Mouse (Mus musculus): Measurements from ENCODE around the gene Slc9a3r2. TPM values are rescaled to one million over a fixed set of nuclear protein-coding genes. Genes with fewer than 3 reads are reported as not detected.

Slc9a3r2 gene
- polyA plus RNA-seq (2014; fragmentation: Nextera tagmentation; extraction: Ambion mirVana), result 44.9 and 47.7 TPM in 2 replicates

DNA sequence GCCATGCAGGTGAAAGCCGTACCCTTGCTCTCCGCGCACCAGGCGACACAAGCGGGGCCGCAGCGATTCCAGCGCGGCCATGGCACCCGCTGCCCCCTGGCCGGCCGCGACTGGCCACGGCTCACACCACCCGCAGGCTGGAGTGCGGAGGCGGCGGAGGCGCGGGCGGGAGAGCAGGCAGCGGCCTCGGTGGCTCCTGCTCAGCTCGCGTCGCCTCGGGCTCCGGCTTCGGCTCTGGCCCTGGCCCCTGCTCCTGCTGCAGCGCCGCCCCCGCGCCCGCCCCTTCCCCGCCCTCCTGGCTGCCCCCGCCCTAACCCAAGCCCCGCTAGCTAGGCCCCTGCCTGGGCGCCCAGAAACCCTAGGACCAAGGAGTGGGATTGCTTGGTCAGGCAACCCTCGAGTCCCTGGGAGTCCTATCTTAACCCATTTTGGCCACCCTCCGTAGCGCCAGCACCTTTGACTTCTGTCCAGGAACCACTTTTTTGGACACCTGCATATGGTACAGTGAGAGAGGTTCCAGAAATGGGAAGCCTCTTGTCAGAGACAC lies at the start of gene Slc9a3r2:
Gene Slc9a3r2, minus strand, starts transcription at position 258 of the 547 bp plus-strand sequence.
- Histone ChIP-seq H3K27ac (ENCODE audit: low read length) (peak within 1 kb of the TSS; percentile 55; the same call in 1 of the 2 replicates), H3K4me1 (ENCODE audit: control insufficient read depth, insufficient read depth, low read length) (peaks cover 17% of the 10 kb centered on the region; the same call in 1 of the 2 replicates), H3K36me3 (ENCODE audit: control insufficient read depth, insufficient read depth, low read length) (peaks cover 3% of the 10 kb centered on the region; the same call in 1 of the 2 replicates), H3K4me3 (ENCODE audit: low read depth, low read length) (peak within 1 kb of the TSS; percentile 72), H3K4me2 (replicated peaks; ENCODE audit: low read depth, low read length) (peak within 1 kb of the TSS; percentile 97), H3K27me3 (ENCODE audit: control insufficient read depth, insufficient read depth, low read length) (no peaks in the 10 kb centered on the region), H3K9me3 (ENCODE audit: control insufficient read depth, low read depth, low read length) (no peaks in the 10 kb centered on the region), H3K9ac (replicated peaks; ENCODE audit: low read depth, low read length) (peak within 1 kb of the TSS; percentile 74)
- under 1% methylated on average over 30 of the region's 41 CpGs for WGBS
- ATAC-seq (ENCODE audit: insufficient number of reproducible peaks, insufficient read depth, low FRiP score, low read depth), result peak; percentile 64

DNA sequence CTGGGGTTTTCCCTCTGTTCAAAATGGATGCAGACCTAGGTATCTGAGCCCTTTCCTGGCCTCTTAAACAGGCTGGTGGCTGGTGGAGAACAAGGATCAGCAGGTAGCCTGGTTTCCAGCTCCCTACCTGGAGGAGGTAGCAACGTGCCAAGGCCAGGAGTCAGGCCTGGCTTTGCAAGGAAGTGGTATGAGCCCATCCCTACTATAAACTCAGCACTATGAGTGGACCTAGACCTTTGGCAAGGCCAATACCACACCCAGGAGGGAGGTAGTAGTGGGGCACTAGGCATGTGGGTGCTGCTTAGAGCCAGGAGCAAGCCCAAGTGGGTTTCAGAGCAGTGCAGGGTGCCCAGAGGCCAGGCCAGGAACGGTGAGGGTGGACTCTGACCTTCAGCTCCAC lies 49.3 kb upstream of the Slc9a3r2 start:
- H3K36me3 ChIP-seq (ENCODE audit: control insufficient read depth, insufficient read depth, low read length), result peaks cover 43% of the 10 kb centered on the region
- ATAC-seq (ENCODE audit: insufficient number of reproducible peaks, insufficient read depth, low FRiP score, low read depth), result no peak
- H3K9me3 ChIP-seq (ENCODE audit: control insufficient read depth, low read depth, low read length), result no peaks in the 10 kb centered on the region
- H3K4me1 ChIP-seq (ENCODE audit: control insufficient read depth, insufficient read depth, low read length), result peaks cover 24% of the 10 kb centered on the region
- H3K4me2 ChIP-seq (replicated peaks; ENCODE audit: low read depth, low read length), result no peak overlapping the region
- WGBS, result 76% methylated on average over 2 of the region's 2 CpGs
- no peak overlapping the region for H3K27ac ChIP-seq (ENCODE audit: low read length)
- H3K27me3 ChIP-seq (ENCODE audit: control insufficient read depth, insufficient read depth, low read length), result no peaks in the 10 kb centered on the region
- H3K4me3 ChIP-seq (ENCODE audit: low read depth, low read length), result no peak overlapping the region
- H3K9ac ChIP-seq (replicated peaks; ENCODE audit: low read depth, low read length), result no peak overlapping the region

DNA sequence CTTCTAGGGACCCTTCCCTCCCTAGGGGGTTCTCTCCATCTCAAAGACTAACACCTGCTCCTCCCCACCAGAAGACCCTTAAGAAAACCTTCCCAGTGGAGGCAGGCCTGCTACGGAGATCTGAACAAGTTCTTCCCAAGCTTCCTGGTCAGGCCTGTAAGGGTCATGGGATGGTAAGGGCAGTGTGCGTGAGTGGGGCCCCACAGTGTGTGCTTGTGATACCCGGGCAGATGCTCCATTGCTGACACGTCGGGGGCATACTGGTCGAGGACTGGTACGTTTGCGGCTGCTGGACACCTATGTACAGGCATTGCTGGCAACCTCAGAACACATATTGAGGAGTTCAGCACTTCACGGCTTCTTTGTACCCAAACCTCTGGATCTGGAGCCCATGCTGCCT lies 48.6 kb upstream of the Slc9a3r2 start:
- no peak overlapping the region for H3K4me2 ChIP-seq (replicated peaks; ENCODE audit: low read depth, low read length)
- ATAC-seq (ENCODE audit: insufficient number of reproducible peaks, insufficient read depth, low FRiP score, low read depth), result no peak
- no peaks in the 10 kb centered on the region for H3K27me3 ChIP-seq (ENCODE audit: control insufficient read depth, insufficient read depth, low read length)
- peaks cover 37% of the 10 kb centered on the region for H3K36me3 ChIP-seq (ENCODE audit: control insufficient read depth, insufficient read depth, low read length)
- no peak overlapping the region for H3K9ac ChIP-seq (replicated peaks; ENCODE audit: low read depth, low read length)
- 73% methylated on average over 9 of the region's 9 CpGs for WGBS
- no peak overlapping the region for H3K4me3 ChIP-seq (ENCODE audit: low read depth, low read length)
- no peaks in the 10 kb centered on the region for H3K9me3 ChIP-seq (ENCODE audit: control insufficient read depth, low read depth, low read length)
- H3K27ac ChIP-seq (ENCODE audit: low read length), result no peak overlapping the region
- peaks cover 24% of the 10 kb centered on the region for H3K4me1 ChIP-seq (ENCODE audit: control insufficient read depth, insufficient read depth, low read length)

DNA sequence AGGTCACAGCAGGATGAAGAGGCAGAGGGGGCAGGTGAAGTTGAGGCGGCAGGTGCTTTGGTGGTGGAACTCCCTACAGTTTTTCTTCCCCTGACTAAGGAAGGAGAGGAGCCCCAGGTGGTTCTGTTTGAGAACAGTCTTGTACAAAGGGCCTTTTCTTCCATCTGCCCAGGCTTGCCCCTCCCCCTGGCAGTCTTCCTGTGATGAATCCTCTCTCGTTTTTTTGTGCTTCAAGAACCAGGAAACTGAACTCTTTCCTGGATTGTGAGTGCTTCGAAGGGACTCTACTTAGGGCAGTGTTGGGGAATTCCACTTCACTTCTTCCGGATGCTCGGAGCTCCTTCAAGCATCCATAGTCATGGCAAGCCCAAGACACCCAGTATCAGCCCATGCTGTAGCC lies 47.9 kb upstream of the Slc9a3r2 start:
- no peak overlapping the region for H3K27ac ChIP-seq (ENCODE audit: low read length)
- H3K9me3 ChIP-seq (ENCODE audit: control insufficient read depth, low read depth, low read length), result no peaks in the 10 kb centered on the region
- H3K4me3 ChIP-seq (ENCODE audit: low read depth, low read length), result no peak overlapping the region
- no peaks in the 10 kb centered on the region for H3K27me3 ChIP-seq (ENCODE audit: control insufficient read depth, insufficient read depth, low read length)
- H3K9ac ChIP-seq (replicated peaks; ENCODE audit: low read depth, low read length), result no peak overlapping the region
- H3K36me3 ChIP-seq (ENCODE audit: control insufficient read depth, insufficient read depth, low read length), result peaks cover 39% of the 10 kb centered on the region
- no peak overlapping the region for H3K4me2 ChIP-seq (replicated peaks; ENCODE audit: low read depth, low read length)
- 25% methylated on average over 5 of the region's 5 CpGs for WGBS
- H3K4me1 ChIP-seq (ENCODE audit: control insufficient read depth, insufficient read depth, low read length), result peaks cover 24% of the 10 kb centered on the region
- no peak for ATAC-seq (ENCODE audit: insufficient number of reproducible peaks, insufficient read depth, low FRiP score, low read depth)

DNA sequence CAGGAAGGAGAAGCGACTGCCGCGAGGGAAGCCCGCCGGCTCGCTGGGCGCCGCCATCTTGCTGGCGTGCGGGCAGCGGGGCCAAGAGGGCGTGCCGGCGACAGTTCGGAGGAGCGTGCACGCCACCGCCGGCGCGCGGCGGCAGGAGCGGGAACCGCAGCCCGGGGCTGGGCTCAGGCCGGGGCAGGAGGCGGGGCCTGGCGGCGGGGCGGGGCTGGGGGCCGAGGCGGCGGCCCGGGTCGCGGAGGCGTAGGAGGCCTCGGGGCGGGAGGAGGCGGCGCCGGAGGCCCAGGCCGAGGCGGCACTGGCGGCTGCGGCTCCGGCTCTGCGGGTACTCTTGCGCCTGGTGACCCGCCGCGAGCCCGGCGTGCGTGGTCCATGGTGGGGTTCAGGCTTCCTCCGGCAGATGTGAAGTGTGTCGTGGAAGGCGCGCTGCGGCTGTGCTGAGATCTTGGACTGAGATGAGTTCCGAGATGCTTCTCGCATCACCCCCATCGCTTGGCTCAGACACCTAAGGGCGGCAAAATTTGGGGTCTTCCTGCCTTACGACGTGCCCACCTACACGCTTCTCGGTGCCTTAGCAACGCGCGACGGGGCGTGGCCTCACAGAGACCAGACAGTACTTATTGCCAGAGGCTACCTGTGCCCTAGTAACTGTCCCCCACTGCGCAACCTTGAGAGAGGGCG lies 46.0 kb upstream of the Slc9a3r2 start, which contains the start of the genes Gfer and Noxo1:
Gene Gfer, minus strand, starts transcription at position 146 of the 687 bp plus-strand sequence.
Gene Noxo1, plus strand, starts transcription at position 224 of the 687 bp plus-strand sequence.
- Histone ChIP-seq H3K4me2 (replicated peaks; ENCODE audit: low read depth, low read length) (peak within 1 kb of the TSS; percentile 82), H3K9me3 (ENCODE audit: control insufficient read depth, low read depth, low read length) (no peaks in the 10 kb centered on the region), H3K36me3 (ENCODE audit: control insufficient read depth, insufficient read depth, low read length) (peaks cover 26% of the 10 kb centered on the region), H3K4me1 (ENCODE audit: control insufficient read depth, insufficient read depth, low read length) (peaks cover 24% of the 10 kb centered on the region), H3K27ac (ENCODE audit: low read length) (peak within 1 kb of the TSS; percentile 84), H3K9ac (replicated peaks; ENCODE audit: low read depth, low read length) (peak within 1 kb of the TSS; percentile 71), H3K27me3 (ENCODE audit: control insufficient read depth, insufficient read depth, low read length) (no peaks in the 10 kb centered on the region), H3K4me3 (ENCODE audit: low read depth, low read length) (peak within 1 kb of the TSS; percentile 90)
- under 1% methylated on average over 71 of the region's 76 CpGs for WGBS
- peak; percentile 92 for ATAC-seq (ENCODE audit: insufficient number of reproducible peaks, insufficient read depth, low FRiP score, low read depth)

DNA sequence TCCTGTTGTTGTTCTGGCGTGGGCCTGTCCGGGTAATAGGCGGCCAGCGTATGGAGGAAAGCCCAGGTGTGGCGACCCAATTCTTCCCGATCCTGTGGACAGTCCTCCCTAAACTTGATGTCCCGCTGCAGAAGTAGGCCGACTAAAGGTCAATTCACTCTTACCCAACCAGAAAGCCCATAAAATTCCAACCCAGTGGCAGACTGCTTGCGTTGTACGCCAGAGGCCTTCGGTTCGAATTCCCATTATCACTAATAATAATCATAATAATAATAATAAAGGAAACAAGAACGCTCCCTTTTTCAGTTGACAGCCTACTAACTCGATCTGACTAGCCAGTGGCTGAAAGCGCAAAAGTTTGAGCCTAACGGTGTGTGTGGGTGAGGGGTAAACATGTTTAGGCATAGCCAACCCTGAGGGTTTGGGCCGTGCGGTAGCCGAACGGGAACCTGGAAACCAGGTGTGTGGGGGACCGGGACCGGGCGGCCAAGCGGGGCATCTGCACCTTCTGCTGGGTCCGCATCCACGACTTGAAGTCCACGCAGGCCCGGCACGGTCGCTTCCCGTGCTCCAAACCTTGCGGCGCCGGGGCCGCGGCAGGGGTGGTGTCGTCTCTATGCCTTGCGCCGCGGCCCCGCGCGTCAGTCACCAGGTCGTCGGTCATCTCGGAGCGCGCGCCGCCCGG lies 45.3 kb upstream of the Slc9a3r2 start:
- WGBS, result 6% methylated on average over 51 of the region's 51 CpGs

DNA sequence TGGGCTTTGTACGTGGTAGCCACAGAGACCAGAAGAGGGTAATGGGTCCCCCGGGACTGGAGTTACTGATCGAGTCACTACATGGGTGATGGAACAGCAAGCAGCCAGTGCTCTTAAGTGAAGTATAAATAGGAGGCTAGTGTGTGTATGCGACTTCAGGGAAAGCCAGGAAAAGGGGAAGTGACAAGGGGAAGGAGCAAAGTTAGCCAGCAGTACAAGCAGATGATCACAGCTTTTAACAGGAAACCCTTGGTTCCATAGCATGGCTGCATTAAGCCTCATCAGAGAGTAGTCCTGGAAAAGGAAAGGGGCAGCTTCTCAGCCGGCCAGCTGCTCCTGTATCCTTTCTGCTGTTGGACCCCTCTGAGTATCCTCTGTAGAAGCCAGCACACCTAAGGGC lies 42.3 kb upstream of the Slc9a3r2 start:
- Histone ChIP-seq H3K27me3 (ENCODE audit: control insufficient read depth, insufficient read depth, low read length) (peaks cover 30% of the 10 kb centered on the region), H3K4me1 (ENCODE audit: control insufficient read depth, insufficient read depth, low read length) (peaks cover 26% of the 10 kb centered on the region; the same call in 1 of the 2 replicates), H3K4me2 (replicated peaks; ENCODE audit: low read depth, low read length) (no peak overlapping the region), H3K4me3 (ENCODE audit: low read depth, low read length) (no peak overlapping the region), H3K9ac (replicated peaks; ENCODE audit: low read depth, low read length) (no peak overlapping the region), H3K36me3 (ENCODE audit: control insufficient read depth, insufficient read depth, low read length) (peaks cover 9% of the 10 kb centered on the region), H3K27ac (ENCODE audit: low read length) (no peak overlapping the region), H3K9me3 (ENCODE audit: control insufficient read depth, low read depth, low read length) (no peaks in the 10 kb centered on the region)
- WGBS, result 90% methylated on average over 5 of the region's 5 CpGs
- no peak for ATAC-seq (ENCODE audit: insufficient number of reproducible peaks, insufficient read depth, low FRiP score, low read depth)

More for the DNA sequence above, 45.3 kb upstream of the Slc9a3r2 start:
- H3K9ac ChIP-seq (replicated peaks; ENCODE audit: low read depth, low read length), result peak overlapping the region; percentile 71
- ATAC-seq (ENCODE audit: insufficient number of reproducible peaks, insufficient read depth, low FRiP score, low read depth), result no peak
- peak overlapping the region; percentile 90 for H3K4me3 ChIP-seq (ENCODE audit: low read depth, low read length)
- H3K27me3 ChIP-seq (ENCODE audit: control insufficient read depth, insufficient read depth, low read length), result peaks cover 4% of the 10 kb centered on the region
- peaks cover 20% of the 10 kb centered on the region for H3K36me3 ChIP-seq (ENCODE audit: control insufficient read depth, insufficient read depth, low read length)
- H3K4me1 ChIP-seq (ENCODE audit: control insufficient read depth, insufficient read depth, low read length), result peaks cover 24% of the 10 kb centered on the region
- H3K9me3 ChIP-seq (ENCODE audit: control insufficient read depth, low read depth, low read length), result no peaks in the 10 kb centered on the region
- H3K4me2 ChIP-seq (replicated peaks; ENCODE audit: low read depth, low read length), result peak overlapping the region; percentile 82
- peak overlapping the region; percentile 84 for H3K27ac ChIP-seq (ENCODE audit: low read length)

Measured in stomach, embryonic 14.5 days (tissue).